Mouse (Mus musculus) adrenal gland, postnatal 4 days (tissue): Measurements from ENCODE around the gene Ppp2r2c. TPM values are rescaled to one million over a fixed set of nuclear protein-coding genes. Genes with fewer than 3 reads are reported as not detected.

Experiments used
- DNase-seq, 2 experiments: peaks; one replicate each; pipeline ENCODE4 v3.0.0; 2021 to 2022; ENCODE audit warnings: low spot score in 2 of 2, mixed read lengths in 2 of 2
- long read RNA-seq, 2 experiments: library from polyadenylated mRNA; stranded (forward); transcript quantifications; one replicate each; pipeline ENCODE4 v2.0.0; 2021
- total RNA-seq, 2 experiments: library from RNA; stranded (reverse); gene quantifications; 2 replicates each; pipeline ENCODE4 v1.2.3; 2021

The Ppp2r2c gene
- total RNA-seq: 10 to 100 TPM; 12.8 to 12.9 TPM
- long read RNA-seq, experiment 1, full-length matches to known transcripts: 3 of 6 reads
- long read RNA-seq, experiment 1, partial matches to known transcripts: 0 of 6 reads
- long read RNA-seq, experiment 1, other reads (novel, unspliced or antisense): 3 of 6 reads
- long read RNA-seq, experiment 2, full-length matches to known transcripts: 9 of 14 reads
- long read RNA-seq, experiment 2, partial matches to known transcripts: 4 of 14 reads
- long read RNA-seq, experiment 2, other reads (novel, unspliced or antisense): 1 of 14 reads

GRCm38 (mm10) chr5:36868266-36869090 lies at the start of gene Ppp2r2c:
Gene Ppp2r2c, plus strand, starts transcription at chr5:36868513.
- no peak for DNase-seq

- no peak for DNase-seq
These were observed 48.6 kb upstream of the Ppp2r2c start for GRCm38 (mm10) chr5:36819742-36820141.

GRCm38 (mm10) chr5:36820142-36820541 lies 48.2 kb upstream of the Ppp2r2c start:
- DNase-seq: no peak

GRCm38 (mm10) chr5:36822907-36823306 lies 45.4 kb upstream of the Ppp2r2c start:
- no peak for DNase-seq

- no peak for DNase-seq
These were observed 39.2 kb upstream of the Ppp2r2c start for GRCm38 (mm10) chr5:36829098-36829497.

GRCm38 (mm10) chr5:36829913-36830879 lies 38.1 kb upstream of the Ppp2r2c start, which contains the start of gene Man2b2:
Gene Man2b2, minus strand, starts transcription at chr5:36830653.
- peak; percentile 80 to 92 for DNase-seq

GRCm38 (mm10) chr5:36831272-36831671 lies 37.0 kb upstream of the Ppp2r2c start:
- DNase-seq: no peak

GRCm38 (mm10) chr5:36835933-36836332 lies 32.4 kb upstream of the Ppp2r2c start:
- DNase-seq: peak; percentile 53 to 66

- DNase-seq: no peak
These were observed 29.3 kb upstream of the Ppp2r2c start for GRCm38 (mm10) chr5:36839032-36839431.

GRCm38 (mm10) chr5:36839602-36840001 lies 28.7 kb upstream of the Ppp2r2c start:
- no peak for DNase-seq

- no peak for DNase-seq
These were observed 28.2 kb upstream of the Ppp2r2c start for GRCm38 (mm10) chr5:36840092-36840491.

- DNase-seq: no peak
These were observed 26.6 kb upstream of the Ppp2r2c start for GRCm38 (mm10) chr5:36841701-36842100.

GRCm38 (mm10) chr5:36844490-36844889 lies 23.8 kb upstream of the Ppp2r2c start:
- no peak for DNase-seq

- DNase-seq: no peak
These were observed 16.7 kb upstream of the Ppp2r2c start for GRCm38 (mm10) chr5:36851572-36851971.

GRCm38 (mm10) chr5:36855180-36855579 lies 13.1 kb upstream of the Ppp2r2c start:
- DNase-seq: no peak

- no peak for DNase-seq
These were observed 11.8 kb upstream of the Ppp2r2c start for GRCm38 (mm10) chr5:36856529-36856928.

GRCm38 (mm10) chr5:36857546-36857945 lies 10.8 kb upstream of the Ppp2r2c start:
- no peak for DNase-seq

GRCm38 (mm10) chr5:36861084-36861483 lies 7.2 kb upstream of the Ppp2r2c start:
- DNase-seq: no peak

GRCm38 (mm10) chr5:36866701-36867250 lies 1.5 kb upstream of the Ppp2r2c start:
- DNase-seq: no peak

- no peak for DNase-seq
These were observed 752 bp upstream of the Ppp2r2c start for GRCm38 (mm10) chr5:36867561-36867960.

- no peak for DNase-seq
These were observed 869 bp downstream of the Ppp2r2c start for GRCm38 (mm10) chr5:36869186-36869577.
